Mouse (Mus musculus) left cerebral cortex, postnatal 36 days (tissue): ENCODE data around the gene Aen. TPM values are rescaled to one million over a fixed set of nuclear protein-coding genes. Genes with fewer than 3 reads are reported as not detected.

Source experiments
- DNase-seq, 2 experiments: peaks; one replicate each; pipeline ENCODE4 v3.0.0; 2021 to 2022; ENCODE audit warnings: low spot score in 2 of 2, mixed read lengths in 1 of 2
- intact Hi-C: fragments of 180-260 bp; cut with DNase I; formaldehyde crosslinking; loops from one replicate; pipeline ENCODE4 v1.15.1; 2025
- total RNA-seq, 2 experiments: library from RNA; stranded (reverse); gene quantifications; 2 replicates each; pipeline ENCODE4 v1.2.3; 2021

Gene Aen
- total RNA-seq, 2 experiments from 2014 or later = 20.2 to 24.0 TPM

DNA sequence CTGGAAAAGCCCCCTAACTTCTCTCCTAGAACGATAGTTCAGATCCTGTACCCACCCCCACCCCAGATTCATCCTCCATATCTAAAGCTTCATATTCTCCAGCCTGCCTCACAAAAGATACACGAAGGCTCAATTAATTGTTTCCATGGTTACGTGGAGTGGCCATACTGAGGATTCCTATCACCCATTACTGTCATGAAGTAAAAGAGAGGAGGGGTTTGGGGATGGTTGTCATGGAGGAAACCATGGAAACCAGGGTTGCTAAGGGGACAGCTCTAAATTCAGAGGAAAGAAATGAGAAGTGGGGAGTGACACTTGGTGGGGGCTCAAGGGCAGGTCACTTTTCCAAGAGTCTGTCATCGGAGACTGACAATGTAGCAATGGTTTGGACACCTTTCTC, 9.2 kb upstream of the Aen start:
- intact Hi-C loops = no loop called here
- no peak for DNase-seq

DNA sequence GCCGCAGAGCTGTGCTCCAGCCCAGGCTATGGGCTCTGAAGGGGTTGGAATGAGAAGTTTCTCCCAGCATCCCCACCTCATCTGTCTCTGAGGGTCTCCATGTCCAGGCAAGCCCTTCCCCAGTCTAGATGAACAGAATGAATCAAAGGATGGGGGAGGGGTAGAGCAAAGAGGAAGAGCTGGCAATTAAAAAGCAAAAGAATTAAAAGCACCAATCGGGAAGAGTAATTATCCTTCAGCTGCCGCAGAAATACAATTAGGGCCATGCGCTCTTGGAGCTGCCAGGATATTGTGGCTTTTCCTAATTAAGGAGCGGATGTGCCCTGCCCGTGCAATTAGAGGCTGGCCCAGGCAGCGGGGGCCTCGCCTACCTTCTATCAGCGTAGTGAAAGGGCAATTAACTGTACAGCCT, 8.2 kb upstream of the Aen start:
- intact Hi-C loops = no loop called here
- no peak for DNase-seq

DNA sequence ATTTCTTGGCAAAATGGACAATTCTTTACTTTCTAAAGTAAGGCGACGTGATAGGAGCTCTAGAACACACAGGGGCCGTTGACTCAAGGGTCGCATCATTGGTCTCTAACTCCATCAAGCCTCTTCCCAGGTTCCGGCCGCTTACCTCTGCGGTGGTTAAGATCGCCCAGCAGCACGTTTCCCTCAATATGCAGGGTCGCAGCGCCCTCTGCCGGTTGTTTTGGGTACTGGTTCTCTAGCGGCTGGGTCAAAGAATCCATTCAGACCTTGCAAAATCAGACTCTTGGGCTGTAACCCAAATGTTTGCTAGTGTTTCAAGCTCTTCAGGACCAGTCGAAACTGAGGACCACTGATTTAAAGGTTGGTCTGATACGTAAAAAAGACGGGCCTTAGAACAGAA, 5.0 kb upstream of the Aen start:
- intact Hi-C loops = loop anchor here (1.0 kb wide), 1 partner anchor 99 kb away; no protein-coding TSS in a partner anchor
- DNase-seq = peak; percentile 71 to 83

DNA sequence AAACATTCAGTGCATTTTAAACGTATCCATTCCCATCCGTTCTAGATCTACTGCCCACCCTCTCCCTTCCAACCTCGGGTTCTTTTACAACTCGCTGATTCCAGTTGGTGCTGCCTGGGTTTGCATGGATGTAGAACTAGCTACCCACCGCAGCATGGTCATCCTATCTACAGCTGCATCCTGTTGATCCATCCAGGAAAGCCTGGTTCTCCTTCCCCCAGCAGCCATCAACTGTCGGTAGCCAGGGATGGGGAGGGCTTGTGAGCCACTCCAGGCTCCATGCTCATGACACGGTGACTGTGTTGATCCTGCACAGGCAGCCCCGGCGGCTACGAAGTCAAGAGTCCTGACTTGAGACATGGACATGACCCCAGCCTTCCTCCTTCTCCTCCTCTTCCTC, 1.7 kb upstream of the Aen start:
- no peak for DNase-seq
- intact Hi-C loops = no loop called here

DNA sequence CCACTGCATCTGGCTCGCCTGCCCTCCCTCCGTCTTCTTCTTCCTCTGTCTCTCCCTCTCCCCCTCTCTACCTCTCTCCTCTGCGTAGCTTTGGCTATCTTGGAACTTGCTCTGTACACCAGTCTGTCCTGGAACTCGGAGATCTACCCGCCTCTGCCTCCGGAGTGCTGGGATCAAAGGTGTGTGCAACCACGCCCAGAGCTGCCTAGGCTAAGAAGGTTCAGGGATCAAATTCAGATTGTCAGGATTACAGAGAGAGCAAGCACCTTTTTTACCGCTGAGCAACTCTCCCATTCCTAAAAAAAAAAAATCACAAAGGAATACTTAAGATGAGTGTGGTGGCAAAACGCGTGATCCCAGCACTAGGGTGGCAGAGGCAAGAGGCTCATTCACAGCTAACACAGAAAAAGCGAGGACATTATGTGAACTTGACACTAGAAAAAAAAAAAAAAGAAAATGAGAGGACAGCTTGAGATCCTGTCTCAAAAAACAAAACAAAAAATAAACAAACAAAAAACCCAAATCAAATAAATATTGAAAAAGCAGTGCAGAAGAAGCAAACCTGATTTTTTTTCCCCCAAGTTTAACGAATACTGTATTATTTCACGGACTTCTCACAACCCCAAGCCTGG, 517 bp upstream of the Aen start:
- intact Hi-C loops = no loop called here
- DNase-seq = no peak

DNA sequence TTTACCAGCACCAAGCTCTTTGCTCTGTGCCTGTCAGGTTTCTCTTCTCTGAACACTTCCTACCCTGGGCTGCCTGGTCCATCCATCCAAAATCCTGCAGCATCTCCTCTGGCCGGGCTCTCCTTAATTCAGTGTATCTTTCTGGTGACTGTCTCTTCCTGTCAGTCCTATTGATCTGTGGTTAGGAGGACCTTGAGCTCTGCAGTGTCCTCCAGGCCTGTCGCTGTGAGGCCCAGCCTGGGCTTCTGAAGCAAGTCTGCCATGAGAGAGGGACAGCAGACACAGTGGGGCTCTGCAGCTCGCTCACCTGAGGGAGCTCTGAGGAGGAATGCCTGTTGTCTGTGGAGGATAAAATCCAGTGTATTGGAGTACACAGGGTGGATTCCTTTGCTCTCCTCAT, 1.9 kb downstream of the Aen start:
- intact Hi-C loops = no loop called here
- DNase-seq = no peak

DNA sequence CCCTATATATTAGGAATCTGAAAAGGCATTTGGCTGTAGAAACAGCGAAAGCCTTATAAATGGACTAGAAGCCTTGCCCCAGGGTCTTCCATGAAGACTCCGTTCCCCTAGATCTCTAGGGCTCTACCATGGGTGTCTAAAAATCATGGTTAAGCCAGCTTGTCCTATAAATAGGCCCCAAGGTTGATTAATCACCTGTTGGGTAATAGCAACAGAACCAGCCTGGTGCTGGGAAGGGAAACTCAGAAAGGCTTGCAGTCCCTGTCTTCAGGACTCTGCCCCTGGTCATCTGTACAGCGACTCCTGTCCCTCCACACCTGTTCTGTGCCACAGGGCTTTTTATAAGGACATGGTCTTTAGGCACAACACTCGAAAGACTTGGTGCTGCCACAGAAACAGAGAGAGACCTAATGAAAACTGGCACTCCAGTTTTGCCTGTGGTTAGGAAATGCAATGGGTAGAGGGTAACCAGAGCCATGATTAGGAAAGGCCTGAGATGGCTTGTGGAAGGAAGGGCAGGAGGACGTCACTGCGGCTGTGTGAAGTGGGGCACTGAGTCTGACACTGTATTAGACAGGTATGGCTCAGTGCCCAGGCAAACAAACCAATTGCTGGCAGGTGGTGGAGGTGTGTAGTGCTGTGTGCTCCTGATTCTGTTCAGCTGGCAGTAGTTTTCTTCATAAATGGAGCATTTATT, 7.7 kb downstream of the Aen start:
- intact Hi-C loops = no loop called here
- no peak for DNase-seq

DNA sequence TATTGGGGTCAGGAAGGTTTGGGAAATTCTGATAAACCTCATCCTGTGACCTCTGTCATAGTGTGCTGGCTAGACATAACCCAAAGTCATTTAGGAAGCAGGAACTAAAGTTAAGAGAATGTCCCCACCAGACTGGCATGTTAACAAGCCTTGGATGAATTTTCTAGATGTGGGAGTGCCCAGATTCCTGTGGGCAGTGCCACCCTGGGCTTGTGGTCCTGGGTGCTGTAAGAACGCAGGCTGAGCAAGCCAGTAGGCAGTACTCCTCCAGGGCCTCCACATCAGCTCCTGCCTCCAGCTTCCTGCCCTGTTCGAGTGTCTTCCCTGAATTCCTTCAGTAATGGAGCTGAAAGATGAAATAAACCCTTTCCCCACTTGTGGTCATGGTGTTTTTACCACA, 8.5 kb downstream of the Aen start:
- intact Hi-C loops = no loop called here
- DNase-seq = no peak

DNA sequence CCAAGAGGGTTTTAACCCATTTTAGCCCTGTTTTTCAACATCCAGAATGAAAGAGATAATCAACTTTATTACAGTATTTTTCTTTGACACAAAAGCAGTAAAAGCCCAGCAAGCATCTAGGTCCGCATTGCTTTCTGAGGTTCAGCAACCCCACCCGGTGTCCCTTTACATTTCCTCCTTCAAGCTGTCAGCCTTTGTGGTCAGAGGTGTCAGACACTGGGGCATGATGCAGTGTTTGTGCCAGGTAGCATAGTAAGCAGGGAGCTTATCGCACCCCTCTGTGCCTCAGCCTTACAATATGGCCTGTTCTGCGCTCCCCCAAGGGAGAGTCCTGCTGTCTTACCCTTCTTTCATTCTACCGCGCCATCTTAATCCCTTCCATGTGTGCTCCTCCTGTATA, 13.4 kb downstream of the Aen start:
- intact Hi-C loops = no loop called here

DNA sequence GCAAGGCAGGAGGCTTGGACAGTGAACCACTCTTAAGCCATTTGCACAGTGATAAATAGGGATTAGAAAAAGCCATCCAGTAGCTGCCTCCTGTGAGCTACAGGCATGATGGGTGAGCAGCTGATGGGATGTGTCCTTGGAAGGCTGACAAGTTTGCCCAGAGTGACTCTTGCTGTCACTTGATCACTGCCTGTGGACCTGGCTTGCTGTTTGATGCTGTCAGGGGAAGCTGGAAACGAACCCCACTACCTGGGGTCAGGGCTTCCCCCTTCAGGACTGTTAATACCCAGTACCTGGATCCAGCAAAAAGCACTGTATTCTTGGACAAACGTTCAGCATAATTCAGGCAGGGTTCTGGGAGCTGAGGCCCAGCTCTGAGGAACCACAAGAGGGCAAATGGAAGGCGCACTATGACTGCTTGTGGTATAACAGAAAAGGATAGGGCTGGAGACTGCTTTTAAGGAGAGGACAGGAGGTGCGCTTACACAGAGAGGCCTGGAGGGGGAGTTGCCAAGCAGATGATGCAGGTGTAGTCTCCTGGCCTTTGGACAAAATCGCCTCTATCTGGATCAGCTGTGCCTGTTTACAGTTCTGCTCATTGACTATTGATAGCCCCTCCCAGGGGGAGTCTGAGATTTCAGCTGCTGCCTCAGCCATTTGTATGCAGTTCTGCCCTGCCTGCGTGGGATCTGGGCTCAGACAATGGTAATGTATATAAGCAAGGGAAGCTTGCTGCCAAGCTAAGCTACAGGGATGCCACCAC, 14.9 kb downstream of the Aen start:
- DNase-seq = no peak
- intact Hi-C loops = no loop called here

More for the DNA sequence above, 13.4 kb downstream of the Aen start:
- DNase-seq = no peak

DNA sequence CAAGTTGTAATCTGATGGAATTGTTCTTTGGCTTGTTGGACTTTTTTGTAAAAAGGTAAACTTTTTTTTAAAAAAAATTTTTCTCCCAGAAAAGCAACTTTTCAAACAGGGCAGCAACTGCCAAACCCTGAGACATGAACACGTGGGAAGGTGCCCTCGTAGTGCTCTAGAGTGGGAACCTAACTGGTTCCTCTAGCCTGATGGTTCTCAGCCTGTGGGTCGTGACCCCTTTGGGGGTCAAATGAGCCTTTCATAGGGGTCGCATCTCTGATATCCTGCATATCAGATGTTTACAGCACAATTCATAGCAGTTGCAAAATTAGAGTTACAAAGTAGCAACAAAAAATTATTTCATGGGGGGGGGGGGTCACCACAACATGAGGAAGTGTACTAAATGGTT, 15.6 kb downstream of the Aen start:
- intact Hi-C loops = no loop called here
- DNase-seq = no peak

DNA sequence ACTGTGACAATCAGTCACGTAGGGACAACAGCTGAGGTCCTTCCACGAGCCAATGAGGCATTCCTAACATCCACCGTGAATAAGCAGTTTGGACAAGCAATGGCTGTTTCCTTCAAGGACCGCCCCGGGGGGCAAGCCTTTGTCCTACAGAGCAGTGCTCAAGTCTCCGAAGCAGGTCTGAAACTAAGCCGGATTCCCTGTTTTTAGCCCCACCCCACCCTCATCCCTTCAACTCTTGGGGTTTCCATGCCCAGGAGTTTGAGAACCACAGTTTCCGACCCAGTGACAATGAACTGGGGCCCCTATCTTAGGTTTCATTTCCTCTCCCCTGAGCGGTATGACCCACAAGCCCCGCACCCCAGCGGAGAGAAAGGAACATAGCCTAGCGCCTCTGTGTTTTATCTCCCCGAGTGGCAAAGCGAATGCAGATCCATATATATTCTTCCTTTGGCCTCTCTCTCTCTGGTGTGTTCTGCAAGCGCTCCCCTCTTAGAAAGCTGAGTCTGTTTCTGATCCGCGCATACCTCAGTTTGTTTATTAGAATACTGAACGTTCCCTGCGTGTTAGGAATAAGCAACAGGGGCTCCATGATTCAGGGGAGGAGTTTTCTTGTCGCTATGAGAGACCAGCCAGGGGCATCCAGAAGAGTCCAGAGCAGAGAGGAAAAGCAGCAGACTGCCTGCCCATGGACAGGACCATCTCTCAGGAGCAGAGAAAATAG, 16.8 kb downstream of the Aen start:
- intact Hi-C loops = no loop called here

DNA sequence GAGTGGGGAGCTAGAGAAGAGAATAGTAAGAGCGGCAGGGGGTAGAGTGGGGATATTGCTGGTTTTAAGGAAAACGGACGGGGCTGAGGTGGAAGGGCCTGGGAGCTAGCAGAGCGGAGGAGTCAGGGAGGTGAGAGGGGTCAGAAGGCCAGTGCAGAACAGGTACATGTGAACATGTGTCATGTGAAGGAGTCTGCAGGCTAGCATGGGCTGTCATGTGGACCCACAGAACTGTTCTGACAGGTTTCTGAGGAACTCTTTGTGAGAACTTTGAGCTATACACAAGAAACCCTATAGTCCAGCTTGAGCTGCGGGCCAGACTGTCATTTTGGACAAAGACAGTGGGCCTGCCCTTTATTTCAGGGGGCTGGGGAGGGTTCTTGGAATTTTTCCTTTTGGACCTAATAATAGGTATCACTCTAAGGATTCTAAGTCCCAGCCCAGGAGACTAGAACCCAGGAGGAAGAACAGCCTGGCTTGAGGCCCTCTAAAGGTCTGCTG, 17.4 kb downstream of the Aen start, which contains the start of gene Isg20:
Isg20 (plus strand) TSS at position 451 of the 501 bp plus-strand sequence.
- no peak for DNase-seq

More for the DNA sequence above, 16.8 kb downstream of the Aen start:
- no peak for DNase-seq

DNA sequence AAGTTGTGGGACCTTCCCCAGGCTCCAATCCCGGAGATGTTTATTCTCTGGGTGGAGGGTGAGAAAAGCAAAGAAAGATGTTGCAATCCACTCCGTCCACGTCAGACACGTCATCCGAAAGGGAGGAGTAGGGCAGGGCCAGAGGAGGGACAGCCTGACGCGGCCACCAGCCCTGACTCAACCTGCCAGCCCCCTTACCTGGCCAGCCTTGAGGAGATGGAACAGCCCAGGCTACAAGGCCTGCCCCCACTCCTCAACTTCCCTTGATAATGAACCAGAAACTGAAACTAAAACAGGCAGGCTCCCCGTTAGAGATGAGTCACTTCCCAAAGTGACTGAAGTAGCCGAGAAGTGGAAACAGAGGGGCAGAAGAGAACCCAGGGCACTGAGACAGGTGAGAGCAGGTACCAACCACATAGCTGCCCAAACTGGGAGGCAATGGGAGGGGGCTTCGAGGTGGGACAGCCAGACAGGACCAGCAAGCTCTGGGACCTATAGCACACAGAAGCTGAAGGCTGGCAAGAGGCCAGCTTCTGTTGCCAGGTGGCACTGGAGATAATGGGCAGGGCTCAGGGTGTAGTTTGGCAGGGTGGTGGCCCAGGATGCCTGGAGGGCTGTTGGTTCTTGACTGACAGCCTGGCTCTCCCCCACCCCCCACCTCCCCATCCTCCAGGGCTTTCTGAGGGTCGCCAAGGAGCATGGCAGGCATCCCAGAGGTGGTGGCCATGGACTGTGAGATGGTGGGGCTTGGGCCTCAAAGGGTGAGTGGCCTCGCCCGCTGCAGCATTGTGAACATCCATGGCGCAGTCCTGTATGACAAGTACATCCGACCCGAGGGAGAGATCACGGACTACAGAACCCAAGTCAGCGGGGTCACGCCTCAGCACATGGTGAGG, 18.2 kb downstream of the Aen start:
- intact Hi-C loops = no loop called here
- DNase-seq = no peak

More for the DNA sequence above, 17.4 kb downstream of the Aen start, which contains the start of gene Isg20:
- intact Hi-C loops = no loop called here

DNA sequence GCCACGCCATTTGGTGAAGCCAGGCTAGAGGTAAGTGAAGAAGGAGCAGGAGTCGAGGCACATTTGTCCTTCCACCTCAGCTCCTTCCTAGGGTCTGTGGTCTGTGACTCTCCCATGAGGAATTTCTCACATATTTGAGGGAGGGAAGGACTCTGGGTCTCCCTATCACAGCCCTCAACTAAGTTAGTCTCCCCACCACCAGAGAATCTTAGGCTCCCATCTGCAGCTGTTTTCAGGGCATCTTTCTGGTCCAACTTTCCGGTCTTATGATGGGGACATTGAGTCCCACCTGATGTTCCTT, 18.8 kb downstream of the Aen start:
- intact Hi-C loops = no loop called here
- no peak for DNase-seq

DNA sequence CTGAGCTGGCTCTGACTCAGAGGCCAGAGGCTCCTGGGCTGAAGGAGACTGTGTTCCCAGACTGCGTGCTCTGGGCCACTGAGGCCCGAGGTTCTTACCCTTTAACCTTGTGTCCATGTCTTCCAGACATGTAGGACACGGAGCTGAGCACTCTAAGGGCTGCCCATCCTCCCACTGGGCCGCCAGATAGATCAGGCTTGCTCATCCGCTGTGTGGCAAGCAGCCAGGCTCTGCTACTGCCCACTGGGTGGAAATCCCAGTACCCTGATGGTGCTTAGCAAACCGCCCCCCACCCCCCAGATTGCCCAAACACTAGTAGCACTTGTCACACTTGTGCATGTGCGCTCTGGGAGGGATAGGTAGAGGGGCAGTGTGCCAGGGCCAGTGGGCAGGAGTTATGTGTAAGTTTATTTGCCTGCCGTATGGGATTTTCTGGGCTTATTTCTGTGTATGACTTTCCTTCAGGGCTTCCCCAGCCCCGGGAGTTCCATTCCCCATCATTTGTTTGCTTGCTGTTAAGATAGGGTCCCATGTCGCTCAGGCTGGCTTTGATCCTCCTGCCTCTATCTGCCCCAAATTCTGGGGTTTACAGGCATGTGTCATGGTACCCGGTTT, 19.3 kb downstream of the Aen start:
- intact Hi-C loops = no loop called here
- no peak for DNase-seq

DNA sequence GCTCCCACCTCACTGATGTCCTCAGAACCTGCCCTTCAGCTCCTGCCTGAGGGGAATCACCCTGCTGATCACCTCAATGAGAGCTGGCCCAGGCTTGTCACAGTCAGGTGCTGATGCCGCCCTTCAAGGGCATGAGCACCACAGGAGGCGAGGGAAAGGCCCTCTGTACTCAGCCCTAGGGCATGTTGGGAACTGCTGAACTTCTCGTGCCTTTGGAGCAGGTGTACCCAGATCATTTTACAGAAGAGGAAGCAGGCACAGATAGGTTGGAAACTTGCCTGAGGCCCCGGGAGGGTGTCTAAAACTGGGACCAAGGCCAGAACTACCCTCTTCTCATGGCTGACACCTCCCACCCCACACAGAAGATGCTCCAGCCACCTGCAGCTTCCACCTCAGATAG, 23.0 kb downstream of the Aen start:
- DNase-seq = no peak
- intact Hi-C loops = no loop called here

DNA sequence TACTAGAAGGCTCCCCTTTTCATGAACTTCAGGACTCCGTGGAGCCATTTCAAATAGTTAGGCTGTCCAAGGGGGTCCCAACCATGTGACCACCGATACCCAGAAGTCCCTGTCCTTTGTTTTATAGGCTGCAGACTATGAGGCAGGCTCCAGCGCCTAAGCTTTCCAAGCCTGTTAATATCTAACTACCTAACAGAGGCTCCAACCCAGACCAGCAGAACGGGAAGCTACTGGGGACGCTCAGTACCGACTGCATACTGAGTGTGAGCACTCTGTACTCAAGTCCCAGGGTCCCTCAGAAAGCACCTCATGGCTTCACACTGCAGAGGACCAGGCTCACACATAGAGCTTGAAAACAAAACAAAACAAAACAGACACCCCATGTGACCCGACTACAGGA, 26.9 kb downstream of the Aen start:
- intact Hi-C loops = loop anchor here (5.0 kb wide), 1 partner anchor 305 kb away; no protein-coding TSS in a partner anchor
- no peak for DNase-seq

DNA sequence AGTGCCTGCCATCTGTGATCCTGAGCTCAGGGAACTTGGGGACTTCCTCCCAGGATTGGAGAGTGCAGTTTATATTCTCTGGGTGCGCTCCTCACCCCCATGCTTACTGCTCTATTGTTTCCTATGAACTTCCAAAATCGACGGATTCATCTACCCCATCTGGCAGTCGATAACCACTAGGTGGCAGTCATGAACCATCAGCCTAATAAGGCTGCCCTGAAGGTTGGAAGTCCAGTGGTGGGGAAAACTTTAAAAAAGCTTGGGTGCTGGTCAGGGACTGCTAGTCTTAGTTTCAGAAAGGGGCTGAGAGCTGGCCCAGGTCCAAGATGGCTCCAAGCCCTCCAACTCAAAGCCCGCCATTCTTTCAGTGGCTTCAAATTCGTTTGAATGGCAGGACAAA, 28.6 kb downstream of the Aen start:
- intact Hi-C loops = loop anchor here (1.0 to 5.0 kb wide), 2 partner anchors 157 to 303 kb away; no protein-coding TSS in a partner anchor
- peak; percentile 43 to 44 for DNase-seq
